Mouse (Mus musculus): ENCODE data around the gene Tmem108. TPM values are rescaled to one million over a fixed set of nuclear protein-coding genes. Genes with fewer than 3 reads are reported as not detected.
A peak's percentile ranks its signal among the peaks of the same experiment; 100 is the strongest.

The Tmem108 gene
- total and polyA plus RNA-seq, 2 experiments from 2014 or later = 24.8 to 25.2 TPM

GRCm38 (mm10) chr9:103637451-103637850 lies 124.2 kb downstream of the Tmem108 start:
- DNase-seq (ENCODE audit: low spot score) (no peak), ATAC-seq (ENCODE audit: low FRiP score) (no peak)
- H3K9ac ChIP-seq (replicated peaks; ENCODE audit: low read length, poor library complexity, severe bottlenecking) = no peak overlapping the region
- 0 out of 2 replicates have a peak, but pooled peaks cover 3% of the 10 kb centered on the region for H3K4me1 ChIP-seq (ENCODE audit: insufficient read depth, low read length)
- no peaks in the 10 kb centered on the region for H3K36me3 ChIP-seq (ENCODE audit: insufficient read depth, low read length)
- 87% methylated on average over 3 of the region's 3 CpGs for WGBS
- H3K4me3 ChIP-seq (ENCODE audit: low read depth, low read length) = no peak overlapping the region
- no peak overlapping the region for H3K4me2 ChIP-seq (ENCODE audit: low read depth, low read length, poor library complexity, severe bottlenecking)
- no peaks in the 10 kb centered on the region for H3K9me3 ChIP-seq (ENCODE audit: low read length)
- H3K27me3 ChIP-seq (ENCODE audit: insufficient read depth, low read length) = no peaks in the 10 kb centered on the region
- no peak overlapping the region for H3K27ac ChIP-seq (ENCODE audit: low read depth, low read length)
- no peak for TF ChIP-seq CTCF (IDR thresholded peaks at IDR 0.05)

DNA sequence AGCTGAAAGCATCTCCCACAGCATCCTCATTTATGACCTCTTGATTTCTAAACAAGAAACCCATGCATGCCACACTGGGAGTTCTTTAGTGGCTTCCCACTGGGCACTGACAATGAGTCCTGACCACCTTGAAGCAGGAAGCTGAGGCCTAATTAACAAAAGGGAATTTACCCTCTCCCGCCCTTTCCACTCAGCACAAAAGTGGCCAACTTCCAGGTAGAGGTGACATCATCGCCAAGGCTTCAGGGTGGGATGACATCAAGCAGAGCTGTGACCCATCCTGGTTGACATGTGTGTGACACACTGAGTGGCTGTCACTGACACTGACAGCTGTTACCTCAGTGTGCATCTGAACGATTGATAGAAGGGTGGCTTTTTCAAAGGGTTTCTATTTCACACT lies 124.8 kb downstream of the Tmem108 start:
- Histone ChIP-seq H3K27me3 (ENCODE audit: insufficient read depth, low read length) (no peaks in the 10 kb centered on the region), H3K36me3 (ENCODE audit: insufficient read depth, low read length) (no peaks in the 10 kb centered on the region), H3K4me3 (ENCODE audit: low read depth, low read length) (no peak overlapping the region), H3K4me1 (ENCODE audit: insufficient read depth, low read length) (0 out of 2 replicates have a peak, but pooled peaks cover 3% of the 10 kb centered on the region), H3K4me2 (ENCODE audit: low read depth, low read length, poor library complexity, severe bottlenecking) (no peak overlapping the region), H3K9me3 (ENCODE audit: low read length) (no peaks in the 10 kb centered on the region), H3K9ac (replicated peaks; ENCODE audit: low read length, poor library complexity, severe bottlenecking) (no peak overlapping the region), H3K27ac (ENCODE audit: low read depth, low read length) (no peak overlapping the region)
- DNase-seq (ENCODE audit: low spot score) (peak; percentile 38), ATAC-seq (ENCODE audit: low FRiP score) (no peak)
- TF ChIP-seq CTCF (IDR thresholded peaks at IDR 0.05) = no peak
- 63% methylated on average over 3 of the region's 3 CpGs for WGBS

- no peaks in the 10 kb centered on the region for H3K4me1 ChIP-seq (ENCODE audit: insufficient read depth, low read length)
- H3K9me3 ChIP-seq (ENCODE audit: low read length) = no peaks in the 10 kb centered on the region
- WGBS = 17% methylated on average over 9 of the region's 9 CpGs
- H3K27me3 ChIP-seq (ENCODE audit: insufficient read depth, low read length) = no peaks in the 10 kb centered on the region
- H3K9ac ChIP-seq (replicated peaks; ENCODE audit: low read length, poor library complexity, severe bottlenecking) = no peak overlapping the region
- no peak overlapping the region for H3K4me3 ChIP-seq (ENCODE audit: low read depth, low read length)
- no peak overlapping the region for H3K27ac ChIP-seq (ENCODE audit: low read depth, low read length)
- H3K4me2 ChIP-seq (ENCODE audit: low read depth, low read length, poor library complexity, severe bottlenecking) = no peak overlapping the region
- no peaks in the 10 kb centered on the region for H3K36me3 ChIP-seq (ENCODE audit: insufficient read depth, low read length)
- DNase-seq (ENCODE audit: low spot score) = peak; percentile 15
- ATAC-seq (ENCODE audit: low FRiP score) = no peak
- TF ChIP-seq CTCF (IDR thresholded peaks at IDR 0.05) = no peak
Measured at GRCm38 (mm10) chr9:103628861-103629469, 132.7 kb downstream of the Tmem108 start.

- 73% methylated on average over 8 of the region's 8 CpGs for WGBS
Measured at GRCm38 (mm10) chr9:103627404-103627900, 134.2 kb downstream of the Tmem108 start.

GRCm38 (mm10) chr9:103626156-103626555 lies 135.5 kb downstream of the Tmem108 start:
- Histone ChIP-seq H3K27ac (ENCODE audit: low read depth, low read length) (no peak overlapping the region), H3K9ac (replicated peaks; ENCODE audit: low read length, poor library complexity, severe bottlenecking) (no peak overlapping the region), H3K36me3 (ENCODE audit: insufficient read depth, low read length) (no peaks in the 10 kb centered on the region), H3K4me3 (ENCODE audit: low read depth, low read length) (no peak overlapping the region), H3K9me3 (ENCODE audit: low read length) (no peaks in the 10 kb centered on the region), H3K4me2 (ENCODE audit: low read depth, low read length, poor library complexity, severe bottlenecking) (no peak overlapping the region), H3K4me1 (ENCODE audit: insufficient read depth, low read length) (no peaks in the 10 kb centered on the region), H3K27me3 (ENCODE audit: insufficient read depth, low read length) (no peaks in the 10 kb centered on the region)
- ATAC-seq (ENCODE audit: low FRiP score) (no peak), DNase-seq (ENCODE audit: low spot score) (no peak)
- 90% methylated on average over 4 of the region's 4 CpGs for WGBS
- TF ChIP-seq CTCF (IDR thresholded peaks at IDR 0.05) = no peak

More at GRCm38 (mm10) chr9:103627404-103627900, 134.2 kb downstream of the Tmem108 start:
- no peak overlapping the region for H3K4me3 ChIP-seq (ENCODE audit: low read depth, low read length)
- H3K36me3 ChIP-seq (ENCODE audit: insufficient read depth, low read length) = no peaks in the 10 kb centered on the region
- no peaks in the 10 kb centered on the region for H3K4me1 ChIP-seq (ENCODE audit: insufficient read depth, low read length)
- no peaks in the 10 kb centered on the region for H3K27me3 ChIP-seq (ENCODE audit: insufficient read depth, low read length)
- no peak overlapping the region for H3K9ac ChIP-seq (replicated peaks; ENCODE audit: low read length, poor library complexity, severe bottlenecking)
- ATAC-seq (ENCODE audit: low FRiP score) (no peak), DNase-seq (ENCODE audit: low spot score) (no peak)
- no peak overlapping the region for H3K27ac ChIP-seq (ENCODE audit: low read depth, low read length)
- TF ChIP-seq CTCF (IDR thresholded peaks at IDR 0.05) = no peak
- H3K4me2 ChIP-seq (ENCODE audit: low read depth, low read length, poor library complexity, severe bottlenecking) = no peak overlapping the region
- H3K9me3 ChIP-seq (ENCODE audit: low read length) = no peaks in the 10 kb centered on the region

GRCm38 (mm10) chr9:103624649-103625048 lies 137.0 kb downstream of the Tmem108 start:
- peak; percentile 87 for TF ChIP-seq CTCF (IDR thresholded peaks at IDR 0.05)

More at GRCm38 (mm10) chr9:103624649-103625048, 137.0 kb downstream of the Tmem108 start:
- no peak overlapping the region for H3K4me2 ChIP-seq (ENCODE audit: low read depth, low read length, poor library complexity, severe bottlenecking)
- WGBS = 55% methylated on average over 1 of the region's 1 CpGs
- H3K27me3 ChIP-seq (ENCODE audit: insufficient read depth, low read length) = no peaks in the 10 kb centered on the region
- H3K9ac ChIP-seq (replicated peaks; ENCODE audit: low read length, poor library complexity, severe bottlenecking) = no peak overlapping the region
- no peaks in the 10 kb centered on the region for H3K9me3 ChIP-seq (ENCODE audit: low read length)
- no peak overlapping the region for H3K4me3 ChIP-seq (ENCODE audit: low read depth, low read length)
- no peak for ATAC-seq (ENCODE audit: low FRiP score)
- no peak overlapping the region for H3K27ac ChIP-seq (ENCODE audit: low read depth, low read length)
- H3K36me3 ChIP-seq (ENCODE audit: insufficient read depth, low read length) = no peaks in the 10 kb centered on the region
- no peaks in the 10 kb centered on the region for H3K4me1 ChIP-seq (ENCODE audit: insufficient read depth, low read length)
- peak; percentile 90 for DNase-seq (ENCODE audit: low spot score)

Measured in midbrain, postnatal 0 days (tissue).